Mouse (Mus musculus): ENCODE measurements around the gene Fdxr.

- TF ChIP-seq CTCF (IDR thresholded peaks at IDR 0.05; ENCODE audit: low read depth): no peak
- TF ChIP-seq EP300 (IDR thresholded peaks at IDR 0.05; ENCODE audit: low read depth): no peak
These were observed 5.8 kb downstream of the Fdxr start for GRCm38 (mm10) chr11:115271052-115271451.

All from liver, embryonic 14.5 days (tissue).